Mouse (Mus musculus) ES-E14 (cell line): ENCODE measurements at regions not wholly inside any gene's neighbourhood (a gene's known extent, or its start where the extent isn't known, plus 50 kb on each side); places are given as distances from the start of the nearest gene placed in this dataset.

Experiments used
- DNase-seq: peaks from one replicate; pipeline ENCODE4 v3.0.0-alpha.2; 2013; ENCODE audit warnings: low read depth, low spot score
- H3K27ac ChIP-seq: 2 replicates; pipeline ENCODE4 v1.5.1; 2012; ENCODE audit warnings: low read depth, mild to moderate bottlenecking, low read length, moderate library complexity, mixed read lengths; ENCODE audit not compliant: poor library complexity, insufficient read depth, severe bottlenecking
- H3K36me3 ChIP-seq: 2 replicates; pipeline ENCODE4 v1.6.1; 2012; ENCODE audit warnings: mild to moderate bottlenecking, low read length, moderate library complexity, mixed read lengths; ENCODE audit not compliant: control insufficient read depth, poor library complexity, insufficient read depth, severe bottlenecking
- H3K4me1 ChIP-seq, 2 experiments: fragments of 150-350 bp in 1 of 2; sonication (generic) in 1 of 2; 2 replicates each; pipeline ENCODE4 v1.6.1; 2012; ENCODE audit warnings: low read length in 2 of 2, mild to moderate bottlenecking in 1 of 2, mixed read lengths in 1 of 2; ENCODE audit not compliant: control insufficient read depth in 2 of 2, insufficient read depth in 2 of 2, poor library complexity in 1 of 2
- H3K4me3 ChIP-seq, 2 experiments: fragments of 150-350 bp in 1 of 2; sonication (generic) in 1 of 2; 2 replicates each; pipeline ENCODE4 v1.5.1; 2012; ENCODE audit warnings: low read length in 2 of 2, low read depth in 1 of 2, mild to moderate bottlenecking in 1 of 2, mixed read lengths in 1 of 2; ENCODE audit not compliant: insufficient read depth in 1 of 2, poor library complexity in 1 of 2, severe bottlenecking in 1 of 2
- H3K9ac ChIP-seq: 2 replicates; pipeline ENCODE4 v1.6.1; 2012; ENCODE audit warnings: low read depth, mild to moderate bottlenecking, low read length, mixed read lengths; ENCODE audit not compliant: poor library complexity, insufficient read depth, severe bottlenecking
- H3K9me3 ChIP-seq: fragments of 150-350 bp; sonication (generic); 2 replicates; pipeline ENCODE4 v1.6.1; 2012; ENCODE audit warnings: low read depth, mild to moderate bottlenecking, low read length; ENCODE audit not compliant: control insufficient read depth, insufficient read depth
- CHD2 ChIP-seq: IDR thresholded peaks from 2 replicates; pipeline ENCODE4 v1.6.1; 2014; ENCODE audit warnings: mild to moderate bottlenecking, low read depth, low read length, inconsistent platforms
- HCFC1 ChIP-seq: IDR thresholded peaks from 2 replicates; pipeline ENCODE4 v1.6.1; 2012; ENCODE audit warnings: low read length, inconsistent platforms, borderline replicate concordance; ENCODE audit not compliant: insufficient read depth
- MAFK ChIP-seq: IDR thresholded peaks from 2 replicates; pipeline ENCODE4 v1.6.1; 2014; ENCODE audit warnings: mild to moderate bottlenecking, low read depth, low read length, inconsistent platforms; ENCODE audit not compliant: insufficient read depth
- ZC3H11A ChIP-seq: IDR thresholded peaks from 2 replicates; pipeline ENCODE4 v1.6.1; 2012; ENCODE audit warnings: low read depth, mild to moderate bottlenecking, inconsistent platforms, low read length, borderline replicate concordance
- ZNF384 ChIP-seq: IDR thresholded peaks from 2 replicates; pipeline ENCODE4 v1.6.1; 2012; ENCODE audit warnings: low read depth, low read length, inconsistent platforms
- in situ Hi-C, 2 experiments: fragments of 600-800 bp; cut with MboI; formaldehyde crosslinking; loops; one replicate each; pipeline ENCODE4 v1.15.1; 2025; ENCODE audit warnings: low sequenced_read_pairs in 2 of 2, inconsistent platforms in 1 of 2; ENCODE audit not compliant: unreplicated experiment in 2 of 2

DNA sequence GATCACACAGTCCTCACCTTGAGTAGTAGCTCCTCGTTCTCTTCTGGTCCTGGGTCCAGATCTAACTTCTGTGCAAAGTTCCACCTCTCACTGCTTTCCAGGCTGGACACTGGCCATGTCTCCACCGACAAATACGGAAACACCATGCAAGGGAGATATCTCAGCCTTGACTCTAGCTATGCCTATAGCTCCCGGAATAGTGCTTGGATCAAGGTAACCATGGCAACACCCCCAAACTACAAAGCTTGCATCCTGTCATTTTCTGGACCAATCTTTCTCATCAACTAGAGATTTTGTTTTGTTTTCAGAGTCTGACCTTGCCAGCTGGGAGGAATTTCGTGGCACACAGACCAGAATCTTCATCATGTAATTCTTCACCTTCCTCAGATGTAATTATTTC is 116.8 kb downstream of the Irs2 start:
- Histone ChIP-seq H3K9me3 (no peaks in the 10 kb centered on the region), H3K36me3 (no peaks in the 10 kb centered on the region), H3K27ac (no peak overlapping the region), H3K9ac (no peak overlapping the region), H3K4me3 (no peak overlapping the region), H3K4me1 (no peaks in the 10 kb centered on the region)
- in situ Hi-C loops, result no loop called here
- no peak for DNase-seq
- TF ChIP-seq HCFC1 (no peak), CHD2 (no peak), MAFK (no peak), ZC3H11A (no peak), ZNF384 (no peak)

DNA sequence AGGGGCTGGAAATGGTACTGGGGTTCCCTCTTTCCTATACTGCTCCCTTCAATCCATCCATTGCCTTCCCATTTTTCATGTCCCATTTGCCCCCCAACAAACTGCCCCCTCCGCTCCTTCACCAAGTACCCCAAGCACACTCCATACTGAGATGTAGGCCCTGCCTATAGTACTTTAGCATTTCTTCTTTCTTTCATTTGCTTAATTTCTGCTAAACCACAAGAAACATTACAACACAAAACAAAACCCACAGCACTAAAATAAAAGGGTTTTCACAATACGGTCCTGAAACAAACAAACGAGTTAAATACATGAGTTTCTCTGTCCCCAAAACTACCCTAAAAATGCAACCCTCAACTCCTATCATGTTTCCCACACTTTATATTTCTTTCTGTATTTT is 122.8 kb downstream of the Irs2 start:
- no peaks in the 10 kb centered on the region for H3K36me3 ChIP-seq
- H3K9ac ChIP-seq, result no peak overlapping the region
- in situ Hi-C loops, result no loop called here
- no peak for TF ChIP-seq CHD2
- no peak for TF ChIP-seq ZC3H11A
- TF ChIP-seq HCFC1, result no peak
- TF ChIP-seq MAFK, result no peak
- TF ChIP-seq ZNF384, result no peak
- no peaks in the 10 kb centered on the region for H3K9me3 ChIP-seq
- DNase-seq, result no peak
- no peak overlapping the region for H3K4me3 ChIP-seq
- H3K27ac ChIP-seq, result no peak overlapping the region
- no peaks in the 10 kb centered on the region for H3K4me1 ChIP-seq

DNA sequence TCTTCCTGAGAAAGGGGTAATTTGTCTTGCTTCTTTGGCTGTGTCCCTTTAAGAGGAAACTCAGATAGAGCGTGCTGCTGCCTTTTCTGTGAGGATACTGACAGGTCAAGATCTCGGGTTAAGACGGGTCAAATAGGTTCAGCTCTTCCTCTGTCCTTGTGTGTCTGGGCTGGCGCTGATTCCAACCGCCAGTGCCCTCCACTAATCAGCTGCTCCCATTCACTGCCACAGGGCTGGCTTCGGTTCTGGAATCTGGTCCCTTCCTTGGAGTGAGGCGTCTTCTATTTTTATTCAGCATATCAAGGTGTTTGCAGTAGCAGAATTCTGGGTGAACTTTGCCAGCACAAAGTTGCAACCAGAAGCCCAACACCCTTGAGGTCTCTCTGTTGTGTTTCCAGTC is 124.8 kb downstream of the Irs2 start:
- Histone ChIP-seq H3K4me3 (no peak overlapping the region), H3K9ac (no peak overlapping the region), H3K4me1 (no peaks in the 10 kb centered on the region), H3K9me3 (no peaks in the 10 kb centered on the region), H3K36me3 (no peaks in the 10 kb centered on the region), H3K27ac (no peak overlapping the region)
- TF ChIP-seq HCFC1 (no peak), MAFK (no peak), ZC3H11A (no peak)
- in situ Hi-C loops, result no loop called here
- DNase-seq, result no peak

DNA sequence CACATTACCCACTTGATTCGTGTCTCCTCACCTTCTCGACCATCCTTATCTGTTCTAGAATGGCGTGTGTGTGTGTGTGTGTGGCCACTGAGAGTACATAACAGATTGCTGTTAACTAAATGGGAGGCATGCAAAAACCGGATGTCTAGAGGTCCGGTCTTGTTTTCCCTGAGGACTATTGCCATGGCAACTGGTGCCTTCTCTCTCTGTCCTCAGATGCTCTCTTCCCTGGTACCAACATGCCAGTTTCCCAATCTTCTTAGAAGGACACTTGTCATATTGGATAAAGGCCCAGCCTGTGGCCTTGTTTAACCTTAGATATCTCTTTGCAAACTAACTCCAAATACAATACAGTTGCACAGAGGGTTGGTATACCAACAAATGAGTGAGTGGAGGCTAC is 125.9 kb downstream of the Irs2 start:
- no peak for DNase-seq
- no peak for TF ChIP-seq ZNF384
- TF ChIP-seq MAFK, result no peak
- TF ChIP-seq HCFC1, result no peak
- TF ChIP-seq CHD2, result no peak
- TF ChIP-seq ZC3H11A, result no peak
- Histone ChIP-seq H3K4me3 (no peak overlapping the region), H3K27ac (no peak overlapping the region), H3K9ac (no peak overlapping the region), H3K4me1 (no peaks in the 10 kb centered on the region), H3K9me3 (no peaks in the 10 kb centered on the region), H3K36me3 (no peaks in the 10 kb centered on the region)
- in situ Hi-C loops, result no loop called here

GRCm38 (mm10) chr8:10879883-10880282 is 128.4 kb downstream of the Irs2 start:
- H3K27ac ChIP-seq, result no peak overlapping the region
- no peak for DNase-seq
- H3K9ac ChIP-seq, result no peak overlapping the region
- H3K4me1 ChIP-seq, result no peaks in the 10 kb centered on the region
- H3K9me3 ChIP-seq, result no peaks in the 10 kb centered on the region
- no peak overlapping the region for H3K4me3 ChIP-seq
- in situ Hi-C loops, result no loop called here
- TF ChIP-seq MAFK, result no peak
- no peak for TF ChIP-seq ZNF384
- TF ChIP-seq CHD2, result no peak
- no peak for TF ChIP-seq ZC3H11A
- no peak for TF ChIP-seq HCFC1
- no peaks in the 10 kb centered on the region for H3K36me3 ChIP-seq
